Mouse (Mus musculus) C2C12 (cell line): Measurements from ENCODE around the gene Tcte1.

Source experiments
- CTCF ChIP-seq: IDR thresholded peaks from one replicate; pipeline ENCODE4 v1.5.1; 2011; ENCODE audit not compliant: control insufficient read depth, insufficient read depth, insufficient read length
- MAX ChIP-seq: IDR thresholded peaks from one replicate; pipeline ENCODE4 v1.6.1; 2011; ENCODE audit warnings: mild to moderate bottlenecking, control low read depth
- MYOG ChIP-seq: IDR thresholded peaks from one replicate; pipeline ENCODE4 v1.6.1; 2011; ENCODE audit not compliant: control insufficient read depth, insufficient read length; ENCODE audit errors: extremely low read depth

DNA sequence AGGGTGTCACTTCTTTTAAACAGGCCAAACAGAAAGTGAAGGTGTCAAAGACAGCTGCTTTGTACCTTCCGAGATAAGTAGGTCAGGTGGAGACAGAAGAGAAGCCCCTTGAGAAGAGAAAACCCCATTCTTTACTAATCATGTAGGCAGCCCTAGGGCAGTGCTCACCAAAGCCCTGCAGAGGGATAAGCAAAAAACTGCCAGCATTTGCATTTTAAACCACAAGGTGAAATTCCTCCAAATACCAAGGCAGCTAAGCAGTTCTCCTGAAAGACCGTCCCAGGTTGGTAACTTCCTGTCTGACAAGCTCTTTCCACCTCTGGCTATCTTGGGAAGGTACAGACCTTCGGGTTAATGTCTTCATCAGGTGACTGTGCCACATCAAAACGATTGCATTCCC lies 20.9 kb upstream of the Tcte1 start:
- TF ChIP-seq CTCF, result no peak
- no peak for TF ChIP-seq MAX
- TF ChIP-seq MYOG, result no peak
